In genomic region chr12:67325799-67326198, GRCm38 (mm10) we compare ENCODE assay signal across 20 mouse cellular contexts.
DNase-seq lines count a peak whose midpoint lies in the region; ATAC-seq and TF ChIP-seq lines count a peak whose summit lies in the region.
"Had no signal": no experiment of that assay in that cellular context is flagged by ENCODE, and none has a peak within 500 bp of the region (broad histone marks: within the 10 kb centered on the region; RNA-seq: fewer than 3 reads in every experiment).

No protein-coding gene starts in this region.

- H3K9me3 ChIP-seq in kidney, embryonic 15.5 days (replicated peaks): no peaks in the 10 kb centered on the region
- no peaks in the 10 kb centered on the region for H3K9me3 ChIP-seq in kidney, postnatal 0 days (replicated peaks; ENCODE audit: low read length)
- H3K9me3 ChIP-seq: embryonic facial prominence, embryonic 10.5 days; embryonic facial prominence, embryonic 12.5 days; forebrain, embryonic 13.5 days; forebrain, embryonic 15.5 days had no signal

- no peak overlapping the region for H3K27ac ChIP-seq in kidney, embryonic 15.5 days
- H3K27ac ChIP-seq in kidney, postnatal 0 days: no peak overlapping the region
- H3K27ac ChIP-seq: embryonic facial prominence, embryonic 10.5 days; embryonic facial prominence, embryonic 12.5 days; forebrain, embryonic 13.5 days; forebrain, embryonic 15.5 days had no signal

- no peaks in the 10 kb centered on the region for H3K36me3 ChIP-seq in kidney, embryonic 15.5 days
- no peaks in the 10 kb centered on the region for H3K36me3 ChIP-seq in kidney, postnatal 0 days (ENCODE audit: insufficient read depth, low read length)
- H3K36me3 ChIP-seq: embryonic facial prominence, embryonic 10.5 days; embryonic facial prominence, embryonic 12.5 days; forebrain, embryonic 15.5 days had no signal

- H3K9ac ChIP-seq in kidney, embryonic 15.5 days: no peak overlapping the region
- H3K9ac ChIP-seq in kidney, postnatal 0 days (ENCODE audit: low read depth, low read length): no peak overlapping the region
- H3K9ac ChIP-seq: embryonic facial prominence, embryonic 12.5 days; forebrain, embryonic 13.5 days; forebrain, embryonic 15.5 days; forebrain, postnatal 0 days had no signal

- H3K27me3 ChIP-seq in kidney, embryonic 15.5 days: no peaks in the 10 kb centered on the region
- no peaks in the 10 kb centered on the region for H3K27me3 ChIP-seq in kidney, postnatal 0 days (ENCODE audit: insufficient read depth, low read length)
- H3K27me3 ChIP-seq: embryonic facial prominence, embryonic 12.5 days; forebrain, embryonic 13.5 days; forebrain, embryonic 15.5 days; Patski had no signal

- H3K4me2 ChIP-seq in kidney, embryonic 15.5 days: 0 out of 2 replicates have a peak overlapping the region, but pooled peaks have one; percentile 16
- H3K4me2 ChIP-seq in kidney, postnatal 0 days (ENCODE audit: low read length): no peak overlapping the region
- H3K4me2 ChIP-seq: embryonic facial prominence, embryonic 12.5 days; forebrain, embryonic 13.5 days; forebrain, embryonic 15.5 days had no signal

- DNase-seq in kidney, postnatal 36 days: no peak
- peak; percentile 84 for DNase-seq in kidney, postnatal 0 days (ENCODE audit: low spot score)
- no peak for DNase-seq in kidney, adult 9 months
- no peak for DNase-seq in heart, postnatal 10 days
- DNase-seq: adrenal gland, adult 8-10 months; adrenal gland, postnatal 14 days; adrenal gland, postnatal 36 days; cerebellum, adult 11-12 months; cerebellum, adult 2 months; cerebellum, adult 9-10 months; cerebellum, postnatal 10 days; cerebellum, postnatal 25 days; forebrain, postnatal 0 days had no signal

- WGBS in kidney, embryonic 15.5 days: 7% methylated on average over 1 of the region's 1 CpGs
- WGBS in kidney, postnatal 0 days: 8% methylated on average over 1 of the region's 1 CpGs

- no peak overlapping the region for H3K4me3 ChIP-seq in kidney, embryonic 15.5 days (replicated peaks)
- no peak overlapping the region for H3K4me3 ChIP-seq in kidney, postnatal 0 days (replicated peaks; ENCODE audit: low read depth, low read length)
- H3K4me3 ChIP-seq: embryonic facial prominence, embryonic 10.5 days; embryonic facial prominence, embryonic 12.5 days; forebrain, embryonic 13.5 days; forebrain, embryonic 15.5 days had no signal

- H3K4me1 ChIP-seq in kidney, embryonic 15.5 days: no peaks in the 10 kb centered on the region
- no peaks in the 10 kb centered on the region for H3K4me1 ChIP-seq in kidney, postnatal 0 days (replicated peaks; ENCODE audit: insufficient read depth, low read length)
- H3K4me1 ChIP-seq: embryonic facial prominence, embryonic 10.5 days; embryonic facial prominence, embryonic 12.5 days had no signal

- intact Hi-C loops in heart, postnatal 10 days (cut with DNase I): no loop called here

- peak; percentile 90 for ATAC-seq in kidney, embryonic 15.5 days (replicated peaks; ENCODE audit: low FRiP score)
- no peak; the same call in 1 of the 2 replicates for ATAC-seq in kidney, postnatal 0 days (replicated peaks; ENCODE audit: low FRiP score, low read depth)
- ATAC-seq: activated CD4-positive, CD25-positive, alpha-beta regulatory T cell, adult 4 months; forebrain, embryonic 13.5 days; forebrain, embryonic 15.5 days; forebrain, postnatal 0 days; Patski had no signal

- TF ChIP-seq CTCF in kidney, postnatal 0 days (IDR thresholded peaks at IDR 0.05; ENCODE audit: low read depth): no peak
